Mouse (Mus musculus): ENCODE results near the gene Zfr. TPM values are rescaled to one million over a fixed set of nuclear protein-coding genes. Genes with fewer than 3 reads are reported as not detected.
"Not testable (repeated sequence)": the region's sequence is repeated elsewhere in the genome, so short reads cannot be mapped to it uniquely, and the experiment has no call there.

Zfr gene
- polyA plus RNA-seq, 1 experiment from 2014 or later, result 119 TPM

GRCm38 (mm10) chr15:12108922-12109321, 8.7 kb upstream of the Zfr start:
- not testable (repeated sequence) for H3K9ac ChIP-seq; H3K9me3 ChIP-seq (replicated peaks); ATAC-seq; H3K4me2 ChIP-seq; H3K27me3 ChIP-seq; H3K36me3 ChIP-seq (ENCODE audit: poor library complexity, severe bottlenecking); H3K4me1 ChIP-seq; H3K27ac ChIP-seq; H3K4me3 ChIP-seq
- WGBS, result 91% methylated on average over 3 of the region's 3 CpGs

- Histone ChIP-seq H3K4me3 (no peak overlapping the region), H3K36me3 (ENCODE audit: poor library complexity, severe bottlenecking) (no peaks in the 10 kb centered on the region), H3K27ac (no peak overlapping the region), H3K9ac (no peak overlapping the region), H3K27me3 (no peaks in the 10 kb centered on the region), H3K9me3 (replicated peaks) (no peaks in the 10 kb centered on the region), H3K4me1 (no peaks in the 10 kb centered on the region), H3K4me2 (no peak overlapping the region)
- WGBS, result 80% methylated on average over 7 of the region's 7 CpGs
- ATAC-seq, result no peak
Measured at GRCm38 (mm10) chr15:12111232-12111631, 6.4 kb upstream of the Zfr start.

- Histone ChIP-seq H3K27ac (no peak overlapping the region), H3K36me3 (ENCODE audit: poor library complexity, severe bottlenecking) (no peaks in the 10 kb centered on the region), H3K4me1 (peaks cover 6% of the 10 kb centered on the region), H3K9ac (no peak overlapping the region), H3K9me3 (replicated peaks) (no peaks in the 10 kb centered on the region), H3K27me3 (no peaks in the 10 kb centered on the region), H3K4me2 (no peak overlapping the region), H3K4me3 (no peak overlapping the region)
- 68% methylated on average over 2 of the region's 2 CpGs for WGBS
- no peak for ATAC-seq
Measured at GRCm38 (mm10) chr15:12113411-12113810, 4.2 kb upstream of the Zfr start.

DNA sequence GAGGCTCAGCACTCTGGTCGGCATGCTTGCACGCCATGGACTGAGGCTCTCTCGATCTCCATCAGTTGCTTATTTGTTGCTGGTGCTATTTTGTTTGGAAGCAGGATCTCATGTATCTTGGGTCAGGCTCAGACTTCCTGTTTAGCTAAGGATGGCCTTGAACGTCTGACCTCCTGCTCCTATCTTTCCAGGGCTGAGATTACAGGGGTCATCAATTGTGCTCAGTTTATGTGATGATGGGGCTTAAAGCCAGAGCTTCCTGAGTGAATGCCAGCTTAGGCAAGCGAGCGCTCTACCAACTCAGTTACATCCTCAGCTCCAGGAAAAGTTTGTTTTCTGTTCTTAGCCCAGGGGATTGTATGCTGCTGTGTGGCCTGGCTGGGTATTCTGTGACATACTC, 3.1 kb upstream of the Zfr start:
- Histone ChIP-seq H3K36me3 (ENCODE audit: poor library complexity, severe bottlenecking) (no peaks in the 10 kb centered on the region), H3K27ac (no peak overlapping the region), H3K4me1 (peaks cover 10% of the 10 kb centered on the region), H3K9ac (no peak overlapping the region), H3K4me3 (no peak overlapping the region), H3K27me3 (no peaks in the 10 kb centered on the region), H3K9me3 (replicated peaks) (no peaks in the 10 kb centered on the region), H3K4me2 (no peak overlapping the region)
- no peak for ATAC-seq
- WGBS, result 77% methylated on average over 6 of the region's 6 CpGs

- H3K4me1 ChIP-seq, result peaks cover 14% of the 10 kb centered on the region
- no peak overlapping the region for H3K27ac ChIP-seq
- no peaks in the 10 kb centered on the region for H3K27me3 ChIP-seq
- ATAC-seq, result no peak
- WGBS, result 28% methylated on average over 6 of the region's 6 CpGs
- H3K36me3 ChIP-seq (ENCODE audit: poor library complexity, severe bottlenecking), result no peaks in the 10 kb centered on the region
- H3K9ac ChIP-seq, result no peak overlapping the region
- no peak overlapping the region for H3K4me3 ChIP-seq
- H3K9me3 ChIP-seq (replicated peaks), result no peaks in the 10 kb centered on the region
- H3K4me2 ChIP-seq, result no peak overlapping the region
Measured at GRCm38 (mm10) chr15:12115722-12116230, 1.9 kb upstream of the Zfr start.

GRCm38 (mm10) chr15:12118093-12118431, 431 bp downstream of the Zfr start:
- no peak; the same call in none of the 2 replicates for ATAC-seq
- no peaks in the 10 kb centered on the region for H3K9me3 ChIP-seq (replicated peaks)
- peak overlapping the region; percentile 82 for H3K4me2 ChIP-seq
- H3K4me1 ChIP-seq, result peaks cover 15% of the 10 kb centered on the region
- no peaks in the 10 kb centered on the region for H3K36me3 ChIP-seq (ENCODE audit: poor library complexity, severe bottlenecking)
- peak overlapping the region; percentile 89 for H3K27ac ChIP-seq
- no peaks in the 10 kb centered on the region for H3K27me3 ChIP-seq
- peak overlapping the region; percentile 82 for H3K4me3 ChIP-seq
- WGBS, result 0% methylated on average over 8 of the region's 43 CpGs
- peak overlapping the region; percentile 96 for H3K9ac ChIP-seq

GRCm38 (mm10) chr15:12118432-12119128, 949 bp downstream of the Zfr start:
- no peaks in the 10 kb centered on the region for H3K27me3 ChIP-seq
- peak overlapping the region; percentile 96 for H3K9ac ChIP-seq
- H3K36me3 ChIP-seq (ENCODE audit: poor library complexity, severe bottlenecking), result no peaks in the 10 kb centered on the region
- WGBS, result under 1% methylated on average over 40 of the region's 61 CpGs
- H3K27ac ChIP-seq, result peak overlapping the region; percentile 89
- ATAC-seq, result peak; percentile 52
- peaks cover 15% of the 10 kb centered on the region for H3K4me1 ChIP-seq
- H3K4me3 ChIP-seq, result peak overlapping the region; percentile 82
- peak overlapping the region; percentile 82 for H3K4me2 ChIP-seq
- H3K9me3 ChIP-seq (replicated peaks), result no peaks in the 10 kb centered on the region

DNA sequence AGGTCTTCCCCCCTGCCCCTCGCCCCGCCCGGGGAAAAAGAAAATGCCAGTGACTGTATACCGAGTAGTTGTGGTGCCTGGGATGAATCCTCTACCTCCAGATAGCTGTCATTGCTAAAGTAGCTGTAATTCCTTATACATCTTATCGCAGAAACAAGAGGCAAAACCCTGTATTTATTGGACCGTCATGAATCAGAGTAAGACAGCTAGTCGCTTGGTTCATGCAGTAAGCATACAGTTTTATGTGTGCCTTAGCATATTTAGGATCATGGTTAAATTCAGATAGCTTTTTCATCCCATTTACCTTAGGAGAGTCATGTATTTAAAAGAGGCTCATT, 1.5 kb downstream of the Zfr start:
- Histone ChIP-seq H3K27me3 (no peaks in the 10 kb centered on the region), H3K4me3 (peak overlapping the region; percentile 82), H3K27ac (peak overlapping the region; percentile 89), H3K36me3 (ENCODE audit: poor library complexity, severe bottlenecking) (no peaks in the 10 kb centered on the region), H3K4me2 (peak overlapping the region; percentile 82), H3K9ac (peak overlapping the region; percentile 96), H3K4me1 (peaks cover 15% of the 10 kb centered on the region), H3K9me3 (replicated peaks) (no peaks in the 10 kb centered on the region)
- 7% methylated on average over 7 of the region's 7 CpGs for WGBS
- ATAC-seq, result no peak

- ATAC-seq, result no peak
- Histone ChIP-seq H3K4me2 (no peak overlapping the region), H3K9me3 (replicated peaks) (no peaks in the 10 kb centered on the region), H3K4me3 (no peak overlapping the region), H3K4me1 (peaks cover 2% of the 10 kb centered on the region; the same call in 1 of the 2 replicates), H3K27me3 (no peaks in the 10 kb centered on the region), H3K9ac (no peak overlapping the region), H3K36me3 (ENCODE audit: poor library complexity, severe bottlenecking) (no peaks in the 10 kb centered on the region), H3K27ac (no peak overlapping the region)
- 97% methylated on average over 1 of the region's 1 CpGs for WGBS
Measured at GRCm38 (mm10) chr15:12124913-12125312, 7.3 kb downstream of the Zfr start.

DNA sequence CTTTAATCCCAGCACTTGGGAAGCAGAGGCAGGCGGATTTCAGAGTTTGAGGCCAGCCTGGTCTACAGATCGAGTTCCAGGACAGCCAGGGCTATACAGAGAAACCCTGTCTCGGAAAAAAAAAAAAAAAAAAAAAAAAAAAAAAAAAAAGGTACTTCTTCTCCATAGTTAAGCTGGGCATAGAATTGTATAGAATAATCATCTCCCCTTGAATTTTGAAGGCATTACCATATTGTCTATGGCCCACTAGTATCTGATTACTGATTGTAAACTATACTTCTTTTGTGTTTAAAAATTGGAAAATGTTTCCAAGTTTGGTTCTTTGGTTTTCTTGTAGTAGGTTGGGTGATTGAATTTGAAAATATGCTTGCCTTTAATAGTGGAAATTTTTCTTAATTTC, 13.2 kb downstream of the Zfr start:
- not testable (repeated sequence) for H3K9me3 ChIP-seq (replicated peaks); H3K36me3 ChIP-seq (ENCODE audit: poor library complexity, severe bottlenecking); H3K9ac ChIP-seq; H3K27me3 ChIP-seq; H3K4me2 ChIP-seq; H3K4me1 ChIP-seq; H3K4me3 ChIP-seq; ATAC-seq; H3K27ac ChIP-seq
- WGBS, result 94% methylated on average over 3 of the region's 3 CpGs

DNA sequence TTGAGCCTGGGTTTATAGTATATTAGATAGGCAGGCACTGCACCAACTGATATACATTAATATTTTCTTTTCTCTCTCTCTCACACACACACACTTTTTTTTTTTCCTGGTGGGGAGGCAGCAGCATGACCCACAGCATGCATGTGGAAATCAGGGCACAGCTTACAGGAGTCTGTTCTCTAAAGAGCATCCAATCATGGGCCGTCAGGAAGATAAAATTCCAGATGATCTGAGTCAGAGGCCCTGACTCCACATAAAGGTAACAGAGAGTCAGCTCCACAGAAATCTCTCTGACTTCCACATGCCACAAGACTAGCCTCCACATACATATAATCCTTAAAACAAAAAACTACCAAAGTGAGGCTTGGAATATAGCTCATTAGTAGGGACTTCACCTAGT, 16.9 kb downstream of the Zfr start:
- H3K36me3 ChIP-seq (ENCODE audit: poor library complexity, severe bottlenecking), result peaks cover 13% of the 10 kb centered on the region; the same call in 1 of the 2 replicates
- no peaks in the 10 kb centered on the region for H3K27me3 ChIP-seq
- no peak overlapping the region for H3K27ac ChIP-seq
- H3K4me1 ChIP-seq, result no peaks in the 10 kb centered on the region
- no peak overlapping the region for H3K9ac ChIP-seq
- no peaks in the 10 kb centered on the region for H3K9me3 ChIP-seq (replicated peaks)
- WGBS, result 75% methylated on average over 1 of the region's 1 CpGs
- H3K4me2 ChIP-seq, result no peak overlapping the region
- ATAC-seq, result no peak
- no peak overlapping the region for H3K4me3 ChIP-seq

DNA sequence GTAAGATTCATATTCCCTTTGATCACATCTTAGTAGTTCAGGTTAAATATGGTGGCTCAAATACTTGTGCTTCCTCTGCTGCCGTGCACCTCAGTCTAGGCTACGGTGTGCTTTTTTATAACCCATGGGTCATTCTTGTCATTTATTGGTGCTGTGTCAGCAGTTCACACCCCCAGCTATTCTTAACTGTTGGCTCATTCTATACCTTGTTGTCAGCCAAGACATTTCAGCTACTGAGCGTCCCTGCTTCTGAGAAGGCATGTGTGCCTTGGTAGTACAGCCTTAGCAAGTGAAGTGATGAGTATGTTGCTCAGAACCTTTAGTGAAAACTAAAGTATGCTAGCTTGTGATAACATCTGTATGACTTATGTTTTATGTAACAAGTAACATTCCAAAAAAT, 17.7 kb downstream of the Zfr start:
- Histone ChIP-seq H3K4me3 (no peak overlapping the region), H3K4me2 (no peak overlapping the region), H3K9me3 (replicated peaks) (no peaks in the 10 kb centered on the region), H3K4me1 (no peaks in the 10 kb centered on the region), H3K36me3 (ENCODE audit: poor library complexity, severe bottlenecking) (peaks cover 15% of the 10 kb centered on the region), H3K27ac (no peak overlapping the region), H3K27me3 (no peaks in the 10 kb centered on the region), H3K9ac (no peak overlapping the region)
- no peak for ATAC-seq
- 77% methylated on average over 3 of the region's 3 CpGs for WGBS

- ATAC-seq, result peak; percentile 33; the same call in 1 of the 2 replicates
- Histone ChIP-seq H3K4me2 (no peak overlapping the region), H3K9ac (no peak overlapping the region), H3K9me3 (replicated peaks) (no peaks in the 10 kb centered on the region), H3K36me3 (ENCODE audit: poor library complexity, severe bottlenecking) (peaks cover 22% of the 10 kb centered on the region), H3K27ac (no peak overlapping the region), H3K4me3 (no peak overlapping the region), H3K27me3 (no peaks in the 10 kb centered on the region), H3K4me1 (no peaks in the 10 kb centered on the region)
- WGBS, result 88% methylated on average over 6 of the region's 6 CpGs
Measured at GRCm38 (mm10) chr15:12136371-12136770, 18.7 kb downstream of the Zfr start.

Data from forebrain, embryonic 13.5 days (tissue).